Mouse (Mus musculus) fat pad, adult 2 months (tissue): ENCODE results near the gene Rbms3.

ENCODE experiments used
- DNase-seq: peaks from one replicate; pipeline ENCODE4 v3.0.0-alpha.2; 2011; ENCODE audit warnings: low read depth, low spot score; ENCODE audit errors: extremely low read depth

Gene Rbms3

GRCm38 (mm10) chr9:117491866-117492265 lies 137.8 kb downstream of the Rbms3 start:
- no peak for DNase-seq

GRCm38 (mm10) chr9:117484396-117484795 lies 145.3 kb downstream of the Rbms3 start:
- no peak for DNase-seq

- no peak for DNase-seq
Measured at GRCm38 (mm10) chr9:117476753-117477152, 153.0 kb downstream of the Rbms3 start.

GRCm38 (mm10) chr9:117452816-117453215 lies 176.9 kb downstream of the Rbms3 start:
- DNase-seq = no peak

- no peak for DNase-seq
Measured at GRCm38 (mm10) chr9:117442611-117443010, 187.1 kb downstream of the Rbms3 start.

GRCm38 (mm10) chr9:117435856-117436255 lies 193.9 kb downstream of the Rbms3 start:
- no peak for DNase-seq

- no peak for DNase-seq
Measured at GRCm38 (mm10) chr9:117430670-117431069, 199.0 kb downstream of the Rbms3 start.

GRCm38 (mm10) chr9:117429217-117430105 lies 200.3 kb downstream of the Rbms3 start:
- no peak for DNase-seq

- no peak for DNase-seq
Measured at GRCm38 (mm10) chr9:117423259-117423658, 206.5 kb downstream of the Rbms3 start.

- no peak for DNase-seq
Measured at GRCm38 (mm10) chr9:117419874-117420485, 209.7 kb downstream of the Rbms3 start.

GRCm38 (mm10) chr9:117413181-117413580 lies 216.5 kb downstream of the Rbms3 start:
- DNase-seq = no peak

GRCm38 (mm10) chr9:117412584-117412983 lies 217.1 kb downstream of the Rbms3 start:
- no peak for DNase-seq

GRCm38 (mm10) chr9:117404621-117405020 lies 225.1 kb downstream of the Rbms3 start:
- no peak for DNase-seq

GRCm38 (mm10) chr9:117400262-117400671 lies 229.4 kb downstream of the Rbms3 start:
- DNase-seq = no peak

- no peak for DNase-seq
Measured at GRCm38 (mm10) chr9:117397071-117397470, 232.6 kb downstream of the Rbms3 start.

- DNase-seq = no peak
Measured at GRCm38 (mm10) chr9:117396586-117396985, 233.1 kb downstream of the Rbms3 start.

- no peak for DNase-seq
Measured at GRCm38 (mm10) chr9:117393626-117394525, 235.8 kb downstream of the Rbms3 start.

- DNase-seq = no peak
Measured at GRCm38 (mm10) chr9:117388024-117388423, 241.7 kb downstream of the Rbms3 start.

- DNase-seq = no peak
Measured at GRCm38 (mm10) chr9:117380876-117381275, 248.8 kb downstream of the Rbms3 start.

- DNase-seq = no peak
Measured at GRCm38 (mm10) chr9:117380076-117380475, 249.6 kb downstream of the Rbms3 start.

- DNase-seq = no peak
Measured at GRCm38 (mm10) chr9:117379448-117379983, 250.2 kb downstream of the Rbms3 start.
